Mouse (Mus musculus) stomach, postnatal 0 days (tissue): ENCODE measurements around the gene Ncam1.

Experiments used
- CTCF ChIP-seq: IDR thresholded peaks from 2 replicates; pipeline ENCODE4 v1.5.1; 2016; ENCODE audit warnings: antibody characterized with exemption, low read depth, mild to moderate bottlenecking, moderate library complexity
- EP300 ChIP-seq: optimal IDR thresholded peaks from 2 replicates; pipeline ENCODE3; 2016; ENCODE audit warnings: antibody characterized with exemption

DNA sequence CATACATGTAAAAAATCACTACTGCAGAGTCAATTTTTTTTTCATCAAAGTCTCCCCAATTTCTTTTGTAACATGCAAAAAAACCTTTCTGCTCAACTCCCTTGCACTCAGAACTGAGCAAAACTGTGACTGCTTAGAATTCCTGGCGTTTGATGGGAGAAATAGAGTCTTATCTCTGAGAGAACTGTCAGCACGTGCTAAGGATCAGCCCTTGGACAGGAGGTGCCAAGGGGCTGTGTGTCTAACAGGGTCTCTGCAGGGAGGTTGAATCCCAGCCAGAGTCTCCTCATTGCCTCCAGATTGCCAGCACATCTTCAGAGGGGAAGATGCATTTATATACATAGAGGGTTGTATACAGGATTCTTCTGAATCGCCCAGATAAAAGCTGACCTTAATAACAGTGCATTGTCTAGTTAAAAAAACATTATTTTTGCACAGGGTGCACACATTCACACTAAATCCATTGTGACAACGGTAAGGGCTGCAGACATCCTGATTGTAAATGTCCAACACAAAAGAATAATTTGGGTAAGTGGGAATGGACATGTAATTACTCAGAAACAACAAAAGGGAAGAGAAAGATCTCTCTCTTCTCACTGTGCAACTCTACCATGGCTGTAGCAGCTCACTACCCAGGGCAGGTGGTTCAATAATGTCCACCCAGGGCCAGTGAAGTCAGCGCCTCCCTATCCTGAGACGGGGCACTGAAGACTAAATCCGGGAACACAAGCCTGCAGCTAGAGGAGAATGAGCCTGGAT lies 203.7 kb downstream of the Ncam1 start:
- TF ChIP-seq EP300: no peak
- TF ChIP-seq CTCF: no peak
